Comparison of ENCODE assay signal across 8 mouse cellular contexts in genomic region chr1:170110516-170111332, GRCm38 (mm10). TPM values are rescaled to one million over a fixed set of nuclear protein-coding genes. Genes with fewer than 3 reads are reported as not detected.
DNase-seq lines count a peak whose midpoint lies in the region; ATAC-seq lines count a peak whose summit lies in the region.

TSS of gene Ddr2 (minus strand) at chr1:170110762.

- peak within 1 kb of the TSS; percentile 19 for H3K4me2 ChIP-seq in forebrain, embryonic 16.5 days (ENCODE audit: low read length)
- peak within 1 kb of the TSS; percentile 69 for H3K4me2 ChIP-seq in limb, embryonic 12.5 days
- no peak within 1 kb of the TSS for H3K4me2 ChIP-seq in neural tube, embryonic 14.5 days (ENCODE audit: low read depth, low read length)

- H3K27ac ChIP-seq in forebrain, embryonic 16.5 days (ENCODE audit: low read length): no peak within 1 kb of the TSS
- peak within 1 kb of the TSS; percentile 99 for H3K27ac ChIP-seq in limb, embryonic 12.5 days
- H3K27ac ChIP-seq in neural tube, embryonic 14.5 days (ENCODE audit: low read depth, low read length): peak within 1 kb of the TSS; percentile 34; the same call in 1 of the 2 replicates

- peak; percentile 100 for DNase-seq in NIH3T3 (ENCODE audit: low read depth)
- DNase-seq in cerebellum, adult 11-12 months: peak; percentile 15
- DNase-seq in heart, postnatal 4 days: peak; percentile 82
- DNase-seq in thymus, postnatal 36 days: no peak
- DNase-seq in spleen, postnatal 14 days (ENCODE audit: low spot score in 2 of 2): no peak

- peak within 1 kb of the TSS; percentile 3 for H3K4me3 ChIP-seq in forebrain, embryonic 16.5 days (replicated peaks; ENCODE audit: low read length)
- peak within 1 kb of the TSS; percentile 62 for H3K4me3 ChIP-seq in limb, embryonic 12.5 days (replicated peaks)
- no peak within 1 kb of the TSS; the same call in 1 of the 2 replicates for H3K4me3 ChIP-seq in neural tube, embryonic 14.5 days (ENCODE audit: low read depth, low read length)

- 67% methylated on average over 17 of the region's 17 CpGs for WGBS in forebrain, embryonic 16.5 days
- 13% methylated on average over 17 of the region's 17 CpGs for WGBS in limb, embryonic 12.5 days
- 73% methylated on average over 17 of the region's 17 CpGs for WGBS in neural tube, embryonic 14.5 days

- no peak; the same call in 1 of the 2 replicates for ATAC-seq in forebrain, embryonic 16.5 days
- peak; percentile 87 for ATAC-seq in limb, embryonic 12.5 days (ENCODE audit: insufficient number of reproducible peaks, insufficient read depth, low FRiP score, low TSS enrichment, low read depth)
- ATAC-seq in neural tube, embryonic 14.5 days (ENCODE audit: low read depth): no peak

- no peaks in the 10 kb centered on the region for H3K9me3 ChIP-seq in forebrain, embryonic 16.5 days (ENCODE audit: control insufficient read depth, low read length)
- no peaks in the 10 kb centered on the region for H3K9me3 ChIP-seq in limb, embryonic 12.5 days
- no peaks in the 10 kb centered on the region for H3K9me3 ChIP-seq in neural tube, embryonic 14.5 days (ENCODE audit: control insufficient read depth, low read length)

- H3K36me3 ChIP-seq in forebrain, embryonic 16.5 days (ENCODE audit: control insufficient read depth, insufficient read depth): no peaks in the 10 kb centered on the region
- 0 out of 2 replicates have a peak, but pooled peaks cover 3% of the 10 kb centered on the region for H3K36me3 ChIP-seq in limb, embryonic 12.5 days
- no peaks in the 10 kb centered on the region for H3K36me3 ChIP-seq in neural tube, embryonic 14.5 days (ENCODE audit: control insufficient read depth, insufficient read depth, low read length)

- no peaks in the 10 kb centered on the region for H3K27me3 ChIP-seq in forebrain, embryonic 16.5 days (replicated peaks; ENCODE audit: control insufficient read depth, insufficient read depth, low read length)
- no peaks in the 10 kb centered on the region for H3K27me3 ChIP-seq in limb, embryonic 12.5 days
- no peaks in the 10 kb centered on the region for H3K27me3 ChIP-seq in neural tube, embryonic 14.5 days (ENCODE audit: control insufficient read depth, insufficient read depth, low read length)

- no peaks in the 10 kb centered on the region; the same call in 1 of the 2 replicates for H3K4me1 ChIP-seq in forebrain, embryonic 16.5 days (replicated peaks; ENCODE audit: control insufficient read depth, insufficient read depth, low read length)
- peaks cover 41% of the 10 kb centered on the region for H3K4me1 ChIP-seq in limb, embryonic 12.5 days (replicated peaks)
- no peaks in the 10 kb centered on the region for H3K4me1 ChIP-seq in neural tube, embryonic 14.5 days (ENCODE audit: control insufficient read depth, insufficient read depth, low read length)

- H3K9ac ChIP-seq in forebrain, embryonic 16.5 days (replicated peaks; ENCODE audit: low read depth, low read length): no peak within 1 kb of the TSS
- peak within 1 kb of the TSS; percentile 70 for H3K9ac ChIP-seq in limb, embryonic 12.5 days (replicated peaks)
- no peak within 1 kb of the TSS for H3K9ac ChIP-seq in neural tube, embryonic 14.5 days (replicated peaks; ENCODE audit: low read depth, low read length)

RNA-seq across cellular contexts. Expression of gene Ddr2, which starts in this region (rescaled TPM):
- polyA plus RNA-seq in forebrain, embryonic 16.5 days (2015; fragmentation: Nextera tagmentation; extraction: Ambion mirVana): 7.9 and 12.3 TPM in 2 replicates
- 10 to 100 TPM; 23.8 to 24.3 TPM for total RNA-seq in heart, postnatal 4 days (2021)
- polyA plus RNA-seq in limb, embryonic 12.5 days (2016; fragmentation: Nextera tagmentation; extraction: Ambion mirVana): 111 and 112 TPM in 2 replicates
- 0.91 and 11.7 TPM in 2 replicates for polyA plus RNA-seq in neural tube, embryonic 14.5 days (2014; fragmentation: Nextera tagmentation; extraction: Ambion mirVana)

Comparison
In these comparisons a context has a peak if more than half of its experiments do, and no peak if none do; other contexts are left out.
1. DNase-seq: peak in NIH3T3 (single experiment), cerebellum, adult 11-12 months (single experiment) and heart, postnatal 4 days (single experiment); none in thymus, postnatal 36 days (0 of 2) and spleen, postnatal 14 days (0 of 2).